Mouse (Mus musculus): Measurements from ENCODE around the gene Tesk2.

GRCm38 (mm10) chr4:116844324-116844723 lies 123.6 kb downstream of the Tesk2 start:
- TF ChIP-seq EP300 (IDR thresholded peaks at IDR 0.05; ENCODE audit: low read depth) (no peak), CTCF (IDR thresholded peaks at IDR 0.05; ENCODE audit: low read depth) (peak; percentile 32; the same call in 1 of the 2 replicates)

Data from liver, embryonic 14.5 days (tissue).